Mouse (Mus musculus) testis, adult 2 months (tissue): Measurements from ENCODE around the gene Ehf.

Source experiments
- CTCF ChIP-seq: fragments of 200-500 bp; IDR thresholded peaks from 2 replicates; pipeline ENCODE4 v1.5.1; 2012; ENCODE audit warnings: low read depth, mild to moderate bottlenecking, inconsistent platforms, low read length, moderate library complexity; ENCODE audit not compliant: control insufficient read depth, insufficient read depth, insufficient replicate concordance
- POLR2A ChIP-seq: fragments of 200-500 bp; IDR thresholded peaks from 2 replicates; pipeline ENCODE4 v1.6.1; 2012; ENCODE audit warnings: low read depth, mild to moderate bottlenecking, inconsistent platforms, low read length, moderate library complexity; ENCODE audit not compliant: control insufficient read depth

DNA sequence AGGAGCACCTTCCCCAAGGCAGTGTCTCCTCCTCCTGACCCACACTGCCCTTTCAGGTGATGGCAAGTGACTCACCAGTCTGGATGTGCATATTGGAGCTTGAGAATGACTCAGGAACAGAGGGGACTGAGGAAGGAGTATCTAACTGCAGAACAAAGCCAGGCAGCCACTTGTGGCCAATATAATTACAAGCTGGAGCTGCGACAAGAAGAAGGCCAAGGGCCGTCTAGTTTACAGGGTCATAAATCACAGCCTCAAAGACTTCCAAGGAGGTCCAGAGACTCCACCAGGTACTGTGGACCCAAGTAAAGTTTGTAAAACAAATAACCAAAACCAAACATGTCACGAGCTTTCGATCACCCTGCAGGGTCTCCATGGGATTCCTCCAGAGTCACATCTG is 10.9 kb upstream of the Ehf start:
- TF ChIP-seq CTCF: no peak
- TF ChIP-seq POLR2A: no peak
